Mouse (Mus musculus) lung, embryonic 14.5 days (tissue): ENCODE measurements around the gene Nfix. TPM values are rescaled to one million over a fixed set of nuclear protein-coding genes. Genes with fewer than 3 reads are reported as not detected.

Source experiments
- ATAC-seq: fragments of 200-750 bp; cut with Nextera tagmentation; 2 replicates; pipeline ENCODE4 v1.8.0; 2017; ENCODE audit warnings: mild to moderate bottlenecking, moderate TSS enrichment, moderate library complexity; ENCODE audit not compliant: insufficient read depth
- DNase-seq: peaks from one replicate; pipeline ENCODE4 v3.0.0-alpha.2; 2015
- H3K27ac ChIP-seq: fragments of 300-500 bp; sonication (generic); 2 replicates; pipeline ENCODE4 v1.5.1; 2014; ENCODE audit warnings: low read depth, mild to moderate bottlenecking, moderate library complexity
- H3K27me3 ChIP-seq: fragments of 300-500 bp; sonication (generic); 2 replicates; pipeline ENCODE4 v1.6.1; 2014; ENCODE audit warnings: low read length, control low read depth; ENCODE audit not compliant: insufficient read depth
- H3K36me3 ChIP-seq: fragments of 300-500 bp; sonication (generic); 2 replicates; pipeline ENCODE4 v1.6.1; 2014; ENCODE audit warnings: control low read depth; ENCODE audit not compliant: insufficient read depth
- H3K4me1 ChIP-seq: fragments of 300-500 bp; sonication (generic); 2 replicates; pipeline ENCODE4 v1.6.1; 2014; ENCODE audit warnings: antibody characterized with exemption, control low read depth; ENCODE audit not compliant: insufficient read depth
- H3K4me2 ChIP-seq: fragments of 300-500 bp; sonication (generic); 2 replicates; pipeline ENCODE4 v1.6.1; 2014; ENCODE audit warnings: mild to moderate bottlenecking
- H3K4me3 ChIP-seq: fragments of 300-500 bp; sonication (generic); 2 replicates; pipeline ENCODE4 v1.5.1; 2014; ENCODE audit warnings: low read depth, low read length
- H3K9ac ChIP-seq: fragments of 300-500 bp; sonication (generic); 2 replicates; pipeline ENCODE4 v1.6.1; 2014
- H3K9me3 ChIP-seq: fragments of 300-500 bp; sonication (generic); 2 replicates; pipeline ENCODE4 v1.6.1; 2016; ENCODE audit warnings: low read depth, low read length, control low read depth
- CTCF ChIP-seq: IDR thresholded peaks from 2 replicates; pipeline ENCODE4 v1.5.1; 2016; ENCODE audit warnings: antibody characterized with exemption, low read depth
- whole genome bisulfite sequencing: fragments of 180-500 bp; shearing (Covaris S2); extraction: QIAGEN DNeasy Blood & Tissue Kit; methylation state at CpG from one replicate; pipeline ENCODE4 v1.1.7; 2014; 5-methylcytosine and 5-hydroxymethylcytosine counted together
- polyA plus RNA-seq: library from polyadenylated mRNA; unstranded; fragments of >200 nt; fragmentation: Nextera tagmentation; extraction: Ambion mirVana; gene quantifications from 2 replicates; pipeline ENCODE4 v1.2.1, GENCODE M21; 2014

Gene Nfix
- polyA plus RNA-seq = 42.3 and 44.1 TPM in 2 replicates

DNA sequence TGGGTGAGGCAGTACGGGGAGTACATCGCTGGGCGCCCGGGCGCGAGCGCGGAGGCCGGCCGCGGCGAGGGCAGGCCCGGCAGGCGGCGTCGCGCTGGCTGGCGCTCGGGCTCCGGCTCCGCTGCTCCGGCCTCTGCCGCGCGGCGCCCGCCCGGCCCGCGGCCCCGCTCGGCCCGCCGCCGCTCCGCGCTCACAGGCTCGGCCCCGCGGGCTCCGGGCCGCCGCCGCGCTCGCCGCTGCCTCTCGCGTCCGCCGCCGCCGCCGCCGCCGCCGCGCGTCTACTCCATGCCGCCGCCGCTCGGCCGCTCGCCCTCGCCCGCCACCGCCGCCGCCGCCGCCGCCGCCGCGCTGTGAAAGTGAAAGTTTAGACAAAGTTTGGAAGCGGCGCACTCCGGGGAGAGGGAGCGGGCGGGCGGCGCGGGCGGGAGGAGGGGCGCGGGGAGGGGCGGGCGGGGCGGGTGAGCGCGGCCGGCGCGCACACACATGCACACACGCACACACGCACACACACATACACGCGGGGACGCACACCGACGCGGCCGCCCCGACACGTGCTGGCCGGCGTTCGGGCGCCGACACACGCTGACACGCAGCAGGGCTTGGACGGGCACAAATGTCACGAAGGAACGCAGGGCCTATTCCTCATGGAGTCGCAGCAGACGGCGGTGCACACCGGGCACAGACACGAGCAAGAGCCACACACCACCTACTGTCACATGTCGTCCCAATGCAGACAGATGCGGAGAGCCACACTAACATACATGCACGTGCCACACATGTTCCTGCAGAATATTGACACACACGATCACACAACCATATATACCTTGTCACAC lies at the start of gene Nfix:
TSS of gene Nfix (minus strand) at position 346 of the 833 bp plus-strand sequence.
- Histone ChIP-seq H3K9ac (peak within 1 kb of the TSS; percentile 99), H3K4me1 (peaks cover 18% of the 10 kb centered on the region), H3K4me3 (peak within 1 kb of the TSS; percentile 74), H3K36me3 (peaks cover 13% of the 10 kb centered on the region; the same call in 1 of the 2 replicates), H3K4me2 (peak within 1 kb of the TSS; percentile 89), H3K27me3 (peaks cover 24% of the 10 kb centered on the region), H3K27ac (peak within 1 kb of the TSS; percentile 93), H3K9me3 (no peaks in the 10 kb centered on the region)
- under 1% methylated on average over 84 of the region's 125 CpGs for WGBS
- peak; percentile 36 for ATAC-seq
- peak; percentile 80 for DNase-seq
- TF ChIP-seq CTCF = no peak

DNA sequence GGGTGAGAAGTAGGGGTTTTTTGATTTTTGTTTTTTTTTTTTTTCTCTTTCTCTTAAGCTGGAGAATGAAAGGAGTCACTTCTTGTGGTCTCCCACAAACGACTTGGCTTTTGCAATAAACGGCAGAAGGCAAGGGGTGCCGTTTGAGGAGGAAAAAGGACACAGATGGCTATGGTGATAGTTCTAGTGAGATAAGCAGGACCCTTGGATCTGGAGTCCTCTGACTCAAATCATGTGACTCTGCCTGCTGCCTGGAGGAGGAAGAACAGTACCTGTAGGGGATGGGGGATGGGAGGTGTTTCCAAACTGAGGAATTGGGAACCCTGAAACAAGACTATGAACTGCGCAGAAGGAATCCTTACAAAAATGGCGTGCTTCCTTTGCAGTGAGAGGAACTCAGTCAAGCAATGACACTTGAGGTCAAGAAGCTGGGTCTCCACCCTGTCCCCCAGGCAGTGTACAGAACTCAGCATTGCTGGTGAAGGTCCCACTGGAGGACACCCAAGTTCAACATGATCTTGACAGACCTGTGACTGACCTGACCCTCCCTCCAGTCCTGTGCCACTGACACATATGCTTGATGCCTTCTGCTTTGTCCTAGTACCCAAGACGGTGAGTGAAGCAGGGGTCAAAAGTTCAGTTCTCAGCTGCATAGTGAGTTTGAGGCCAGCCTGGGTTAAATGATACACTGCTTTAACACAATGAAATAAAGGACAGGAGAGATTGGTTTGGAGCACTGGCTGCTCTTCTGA lies 47.7 kb upstream of the Nfix start:
- Histone ChIP-seq H3K4me3 (peak overlapping the region; percentile 97), H3K27ac (peak overlapping the region; percentile 88), H3K4me2 (peak overlapping the region; percentile 88), H3K9ac (peak overlapping the region; percentile 73), H3K36me3 (peaks cover 32% of the 10 kb centered on the region), H3K9me3 (no peaks in the 10 kb centered on the region), H3K4me1 (peaks cover 12% of the 10 kb centered on the region), H3K27me3 (no peaks in the 10 kb centered on the region)
- ATAC-seq (no peak), DNase-seq (peak; percentile 15)
- no peak for TF ChIP-seq CTCF
- 39% methylated on average over 6 of the region's 6 CpGs for WGBS

DNA sequence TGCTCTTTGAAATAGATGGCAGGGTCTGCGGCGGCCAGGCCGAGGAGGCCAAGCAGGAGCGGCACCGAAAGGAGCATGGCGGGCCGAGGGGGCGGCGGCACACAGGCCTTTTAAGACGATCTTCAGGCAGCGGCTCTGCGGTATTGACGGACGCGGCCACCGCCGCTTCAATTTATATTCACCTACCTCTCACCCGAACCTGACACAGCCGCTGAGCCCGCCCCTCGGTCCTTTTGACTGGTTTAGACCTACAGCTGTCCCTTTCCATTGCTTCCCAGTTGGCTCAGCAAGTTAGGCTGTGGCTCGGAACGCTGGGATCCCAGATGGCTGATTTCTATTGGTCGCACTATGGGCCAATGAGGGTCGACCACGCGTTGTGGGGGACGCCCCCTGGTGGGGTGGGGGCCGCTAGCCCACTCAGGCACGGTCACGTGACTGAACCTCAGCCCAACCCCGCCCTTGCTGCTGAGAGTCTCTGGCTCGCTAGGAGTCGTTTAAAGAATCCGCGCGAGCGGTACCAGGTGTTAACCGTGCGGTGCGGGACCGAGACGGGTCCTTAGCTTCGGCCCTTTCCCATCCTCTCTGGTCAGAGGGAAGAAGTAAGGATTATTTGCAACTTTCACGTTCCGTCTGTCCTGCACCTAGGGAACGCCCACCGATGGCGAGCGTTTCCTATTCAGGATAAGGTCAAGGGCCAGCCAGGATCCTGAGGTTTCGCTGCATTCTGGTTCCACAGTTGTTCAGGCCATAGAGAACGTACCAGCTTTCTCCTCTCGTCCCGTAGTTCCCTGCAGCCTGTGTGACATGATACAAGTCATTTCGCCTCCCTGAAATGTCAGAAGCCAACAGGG lies 46.8 kb upstream of the Nfix start, which contains the start of gene Calr:
TSS of gene Calr (minus strand) at position 213 of the 851 bp plus-strand sequence.
- peak; percentile 100 for DNase-seq
- Histone ChIP-seq H3K9me3 (no peaks in the 10 kb centered on the region), H3K9ac (peak within 1 kb of the TSS; percentile 98), H3K36me3 (peaks cover 41% of the 10 kb centered on the region), H3K27me3 (no peaks in the 10 kb centered on the region), H3K4me1 (peaks cover 12% of the 10 kb centered on the region), H3K4me2 (peak within 1 kb of the TSS; percentile 88), H3K27ac (peak within 1 kb of the TSS; percentile 88), H3K4me3 (peak within 1 kb of the TSS; percentile 97)
- under 1% methylated on average over 55 of the region's 55 CpGs for WGBS
- TF ChIP-seq CTCF = peak; percentile 53
- peak; percentile 99 for ATAC-seq

DNA sequence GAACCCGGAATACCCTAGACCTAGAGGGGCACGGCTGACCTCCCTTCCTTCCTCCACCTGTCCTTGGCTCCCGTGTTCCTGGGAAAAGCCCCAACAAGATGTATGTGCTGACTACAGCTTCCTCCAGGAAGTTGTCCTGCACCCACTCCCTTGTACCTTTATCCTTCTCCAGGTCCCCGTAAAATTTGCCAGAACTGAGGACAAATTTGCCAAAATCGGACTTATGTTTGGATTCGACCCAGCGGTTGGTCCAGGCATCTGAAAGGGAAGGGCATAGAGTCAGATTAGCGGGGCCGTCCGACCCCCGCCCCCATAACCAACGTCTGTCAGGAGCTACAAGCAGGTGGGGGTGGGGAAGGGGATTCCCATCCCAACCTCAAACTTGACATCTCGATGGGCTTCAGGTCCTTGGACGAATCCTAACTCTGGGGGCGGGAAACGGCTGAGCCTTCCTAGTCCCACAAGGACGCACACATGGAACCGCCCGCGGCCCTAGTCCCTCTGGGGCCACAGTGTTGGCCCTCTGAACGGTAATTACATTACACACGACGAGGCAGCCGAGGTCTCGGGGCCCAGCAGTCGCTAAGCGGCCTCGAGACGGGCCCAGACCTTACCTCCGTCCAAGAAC lies 46.1 kb upstream of the Nfix start:
- H3K27me3 ChIP-seq = no peaks in the 10 kb centered on the region
- H3K4me1 ChIP-seq = peaks cover 12% of the 10 kb centered on the region
- under 1% methylated on average over 30 of the region's 30 CpGs for WGBS
- H3K4me3 ChIP-seq = peak overlapping the region; percentile 97
- H3K9me3 ChIP-seq = no peaks in the 10 kb centered on the region
- H3K27ac ChIP-seq = peak overlapping the region; percentile 84
- H3K4me2 ChIP-seq = peak overlapping the region; percentile 87
- DNase-seq = no peak
- peak; percentile 9; the same call in 1 of the 2 replicates for ATAC-seq
- peaks cover 48% of the 10 kb centered on the region for H3K36me3 ChIP-seq
- H3K9ac ChIP-seq = peak overlapping the region; percentile 98
- no peak for TF ChIP-seq CTCF

DNA sequence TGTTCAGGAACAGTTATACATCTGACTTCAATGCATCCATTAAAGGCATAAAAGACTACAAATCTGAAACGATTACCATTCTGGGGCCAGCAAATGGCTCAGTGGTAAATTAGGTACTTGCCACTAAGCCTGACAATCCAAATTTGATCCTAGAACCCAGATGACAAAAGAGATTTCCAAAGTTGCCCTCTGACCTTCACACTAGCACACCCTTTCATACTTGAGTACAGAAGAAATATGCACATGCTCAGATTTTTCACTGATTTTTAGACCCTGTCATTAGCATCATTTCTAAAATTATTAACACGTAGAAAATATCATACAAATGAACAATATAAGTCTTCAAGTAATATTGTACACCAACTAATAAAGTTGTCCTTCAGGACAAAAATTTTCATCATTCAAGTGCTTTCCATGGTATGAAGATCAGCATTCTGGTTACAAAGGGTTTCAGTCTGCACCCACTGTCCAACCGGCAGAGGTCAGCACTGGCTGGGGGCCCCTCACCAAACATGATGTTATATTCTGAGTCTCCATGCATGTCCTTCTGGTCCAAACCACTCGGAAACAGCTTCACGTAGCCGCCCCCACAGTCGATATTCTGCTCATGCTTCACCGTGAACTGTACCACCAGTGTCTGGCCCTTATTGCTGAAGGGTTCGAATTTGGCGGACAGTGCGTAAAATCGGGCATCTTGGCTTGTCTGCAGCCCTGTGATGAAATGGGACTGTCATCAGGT lies 45.4 kb upstream of the Nfix start:
- Histone ChIP-seq H3K4me1 (peaks cover 12% of the 10 kb centered on the region), H3K36me3 (peaks cover 51% of the 10 kb centered on the region), H3K4me3 (peak overlapping the region; percentile 97), H3K27ac (peak overlapping the region; percentile 84), H3K4me2 (peak overlapping the region; percentile 87), H3K9ac (peak overlapping the region; percentile 98), H3K9me3 (no peaks in the 10 kb centered on the region), H3K27me3 (no peaks in the 10 kb centered on the region)
- WGBS = 10% methylated on average over 12 of the region's 12 CpGs
- peak; percentile 63 for TF ChIP-seq CTCF
- ATAC-seq (no peak), DNase-seq (peak; percentile 65)
